Mouse (Mus musculus): Measurements from ENCODE around the gene Dcxr. TPM values are rescaled to one million over a fixed set of nuclear protein-coding genes. Genes with fewer than 3 reads are reported as not detected.
A peak's percentile ranks its signal among the peaks of the same experiment; 100 is the strongest.
"Not testable (repeated sequence)": the region's sequence is repeated elsewhere in the genome, so short reads cannot be mapped to it uniquely, and the experiment has no call there.

Dcxr gene
- total RNA-seq (2021), result 10 to 100 TPM in 1 of 2 experiments, 1 to 10 TPM in 1; 8.7 to 10.3 TPM

GRCm38 (mm10) chr11:120727169-120727527 lies at the start of gene Dcxr:
Dcxr (minus strand) TSS chr11:120727281.
- intact Hi-C loops (cut with DNase I), result no loop called here
- peak; percentile 45 to 63 for DNase-seq (ENCODE audit: low spot score in 2 of 2)

DNA sequence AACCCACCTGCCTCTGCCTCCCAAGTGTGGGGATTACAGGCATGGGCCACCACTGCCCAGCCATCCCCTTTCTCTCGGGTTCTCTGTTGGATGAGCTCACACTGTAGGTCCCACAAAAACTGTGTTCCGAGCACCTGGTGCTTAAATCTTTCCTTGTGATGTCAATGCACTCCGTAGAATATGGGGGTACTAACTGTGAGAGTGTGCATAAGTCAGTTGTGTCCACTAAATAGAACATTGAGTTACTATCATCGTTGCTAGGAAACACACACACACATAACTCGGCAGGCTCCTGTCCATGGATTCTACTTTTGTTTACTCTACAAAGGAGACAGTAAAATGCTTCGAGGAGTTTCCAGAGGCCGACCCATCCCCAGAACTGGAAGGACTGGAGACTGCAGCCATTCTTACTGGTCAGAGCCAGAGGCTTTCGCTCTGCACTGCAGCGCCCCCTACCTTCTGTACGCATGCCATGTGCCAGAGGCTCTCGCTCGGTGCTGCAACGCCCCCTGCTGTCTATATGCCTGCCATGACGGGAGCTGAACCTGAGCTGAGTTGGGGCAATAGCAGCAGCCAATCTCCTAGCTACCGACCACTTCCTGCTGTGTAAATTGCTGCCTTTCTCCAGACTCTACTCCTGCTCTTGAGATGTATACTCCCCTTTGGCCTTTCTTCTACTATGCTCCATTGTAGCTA lies 48.8 kb upstream of the Dcxr start:
- intact Hi-C loops (cut with DNase I), result loop anchor here (1.0 to 10.0 kb wide), 2 partner anchors 56 to 121 kb away; no protein-coding TSS in a partner anchor
- DNase-seq (ENCODE audit: low spot score in 2 of 2), result peak; percentile 90 to 93

GRCm38 (mm10) chr11:120773463-120774190 lies 46.5 kb upstream of the Dcxr start:
- DNase-seq (ENCODE audit: low spot score in 2 of 2), result no peak
- intact Hi-C loops (cut with DNase I), result loop anchor here (10.0 kb wide), 1 partner anchor 119 kb away; no protein-coding TSS in a partner anchor

GRCm38 (mm10) chr11:120772749-120773148 lies 45.7 kb upstream of the Dcxr start:
- intact Hi-C loops (cut with DNase I), result loop anchor here (10.0 kb wide), 1 partner anchor 118 kb away; no protein-coding TSS in a partner anchor

DNA sequence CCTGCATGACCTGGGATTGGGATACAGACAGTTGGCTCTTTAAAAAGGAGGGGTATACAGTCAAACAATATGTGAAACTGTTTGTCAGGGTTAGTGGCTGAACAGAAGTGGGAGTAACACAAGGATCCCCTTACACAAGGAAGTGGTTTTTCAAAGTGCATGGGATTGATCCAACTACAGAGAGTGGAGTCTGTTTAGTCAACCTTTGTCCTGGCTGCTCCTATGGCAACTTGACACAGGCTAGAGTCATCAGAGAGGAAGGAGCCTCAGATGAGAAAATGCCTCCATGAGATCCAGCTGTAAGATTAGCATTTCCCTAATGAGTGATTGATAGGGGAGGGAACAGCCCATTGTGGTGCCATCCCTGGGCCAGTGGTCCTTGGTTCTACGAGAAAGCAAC lies 41.1 kb upstream of the Dcxr start:
- intact Hi-C loops (cut with DNase I), result no loop called here
- no peak for DNase-seq (ENCODE audit: low spot score in 2 of 2)

More at GRCm38 (mm10) chr11:120772749-120773148, 45.7 kb upstream of the Dcxr start:
- no peak for DNase-seq (ENCODE audit: low spot score in 2 of 2)

- DNase-seq (ENCODE audit: low spot score in 2 of 2); intact Hi-C loops (cut with DNase I): not testable (repeated sequence)
Observed at GRCm38 (mm10) chr11:120767023-120767422, 39.9 kb upstream of the Dcxr start.

DNA sequence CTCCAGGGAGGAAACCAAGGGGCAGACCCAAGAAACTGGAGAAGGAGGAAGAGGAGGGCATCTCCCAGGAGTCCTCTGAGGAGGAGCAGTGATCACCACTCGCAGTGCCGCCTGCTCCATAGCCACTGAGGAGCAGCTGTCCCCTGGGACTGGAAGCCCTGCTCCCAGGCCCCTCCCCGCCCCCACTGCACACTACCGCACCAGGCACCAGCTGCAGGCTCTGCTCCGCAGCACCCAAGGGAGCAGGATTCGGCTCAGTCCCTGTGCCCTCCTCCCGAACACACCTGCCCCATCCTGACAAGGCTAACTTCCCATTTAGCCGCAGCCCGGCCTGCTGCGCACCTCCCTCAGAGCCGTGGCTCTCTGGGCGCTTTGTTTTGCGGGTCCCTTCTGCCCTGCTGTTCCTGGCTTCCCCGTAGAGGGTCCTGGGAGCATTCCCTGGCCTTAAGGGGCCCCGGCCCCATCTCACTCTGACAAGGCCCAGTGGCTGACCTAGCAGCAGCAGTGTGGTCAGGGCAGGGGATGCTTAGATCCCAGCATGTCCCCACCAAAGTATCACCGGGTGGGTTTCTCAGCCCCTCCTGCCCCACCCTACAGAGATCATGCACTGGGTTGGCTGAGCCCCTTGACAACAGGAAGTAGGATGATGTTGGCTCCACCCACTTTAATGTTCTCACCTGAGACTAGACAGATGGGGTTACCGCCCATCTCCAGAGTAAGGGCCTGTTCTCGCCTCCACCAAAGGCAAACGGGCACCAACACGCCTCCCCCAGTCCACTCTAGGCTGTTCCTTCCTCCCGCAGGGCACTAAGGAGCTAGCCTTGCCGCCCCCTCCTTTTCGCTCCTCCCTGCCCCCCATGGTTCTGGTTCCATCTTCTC lies 36.3 kb upstream of the Dcxr start:
- DNase-seq (ENCODE audit: low spot score in 2 of 2); intact Hi-C loops (cut with DNase I): not testable (repeated sequence)

- intact Hi-C loops (cut with DNase I); DNase-seq (ENCODE audit: low spot score in 2 of 2): not testable (repeated sequence)
Observed at GRCm38 (mm10) chr11:120762672-120763041, 35.6 kb upstream of the Dcxr start, which contains the start of gene Hmga1b. Hmga1b (plus strand) TSS chr11:120762794.

GRCm38 (mm10) chr11:120761811-120762671 lies 35.0 kb upstream of the Dcxr start:
- intact Hi-C loops (cut with DNase I), result no loop called here
- no peak for DNase-seq (ENCODE audit: low spot score in 2 of 2)

DNA sequence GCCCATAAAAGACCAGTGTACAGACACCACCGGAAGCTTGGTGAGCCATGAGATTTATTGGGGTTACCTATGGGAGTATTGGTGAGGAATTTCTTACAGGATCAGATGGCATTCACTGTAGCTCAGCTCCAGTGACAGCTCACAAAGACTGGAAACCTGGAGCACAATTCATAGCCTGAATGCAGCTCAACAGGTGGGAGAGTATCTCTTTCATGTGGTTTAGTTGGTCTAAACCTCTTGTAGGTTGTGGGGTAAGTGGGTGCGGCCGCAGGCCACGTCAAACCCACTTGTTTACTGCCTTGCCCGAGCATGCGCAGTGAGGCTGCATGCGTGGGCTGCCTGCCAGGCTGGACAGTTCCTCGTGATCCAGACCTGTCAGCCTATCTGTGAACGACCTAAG lies 33.2 kb upstream of the Dcxr start:
- DNase-seq (ENCODE audit: low spot score in 2 of 2), result no peak
- intact Hi-C loops (cut with DNase I), result no loop called here

GRCm38 (mm10) chr11:120751606-120752005 lies 24.5 kb upstream of the Dcxr start:
- no peak for DNase-seq (ENCODE audit: low spot score in 2 of 2)
- intact Hi-C loops (cut with DNase I), result no loop called here

GRCm38 (mm10) chr11:120749430-120749829 lies 22.3 kb upstream of the Dcxr start:
- no peak for DNase-seq (ENCODE audit: low spot score in 2 of 2)
- intact Hi-C loops (cut with DNase I), result no loop called here

DNA sequence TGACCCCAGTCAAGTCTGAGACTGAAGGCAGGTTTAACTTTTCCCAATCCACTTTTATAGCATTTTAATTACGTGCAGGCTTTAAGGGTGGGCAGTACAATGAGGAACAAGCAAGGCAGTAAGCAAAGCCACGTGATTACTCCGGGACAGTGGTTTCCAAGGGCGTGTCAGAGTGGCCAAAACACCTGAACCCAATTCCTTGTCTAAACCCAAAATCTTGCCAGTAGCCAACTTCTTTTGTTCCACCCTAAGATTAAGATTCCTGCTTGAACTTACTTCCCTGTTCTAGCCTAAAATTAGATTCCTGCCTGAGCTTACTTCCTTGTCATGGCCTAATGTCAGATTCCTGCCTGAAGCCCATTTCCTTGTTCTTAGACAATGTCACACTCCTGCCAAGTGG lies 20.9 kb upstream of the Dcxr start:
- DNase-seq (ENCODE audit: low spot score in 2 of 2), result no peak
- intact Hi-C loops (cut with DNase I), result no loop called here

DNA sequence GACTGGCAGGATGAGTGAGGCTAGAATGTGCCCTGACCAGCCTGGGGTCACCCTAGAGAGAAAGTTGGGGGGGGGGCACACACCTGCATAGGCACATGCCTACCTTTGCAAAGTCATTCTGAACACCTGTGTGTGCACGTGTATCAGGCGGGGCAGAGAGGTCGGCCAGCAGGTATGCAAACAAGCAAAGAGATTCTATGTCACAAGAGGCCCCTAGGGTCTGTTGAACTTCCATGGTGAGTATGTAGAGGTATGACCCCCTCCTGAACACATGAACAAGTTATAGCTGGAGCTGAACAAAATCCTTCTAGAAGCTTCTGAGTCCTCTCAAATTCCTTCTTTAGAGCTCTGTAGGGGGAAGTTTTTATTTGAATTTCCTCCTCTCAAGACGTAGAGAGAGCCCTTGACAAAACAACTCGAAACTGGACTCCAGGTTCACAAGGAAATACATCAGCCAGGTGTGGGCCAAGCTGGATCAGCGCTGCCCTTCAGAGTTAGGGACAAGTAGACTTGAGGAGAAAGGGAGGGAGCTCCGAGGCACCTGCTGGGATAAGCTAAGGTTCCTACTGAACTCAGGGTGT lies 17.1 kb upstream of the Dcxr start:
- DNase-seq (ENCODE audit: low spot score in 2 of 2), result no peak
- intact Hi-C loops (cut with DNase I), result no loop called here

DNA sequence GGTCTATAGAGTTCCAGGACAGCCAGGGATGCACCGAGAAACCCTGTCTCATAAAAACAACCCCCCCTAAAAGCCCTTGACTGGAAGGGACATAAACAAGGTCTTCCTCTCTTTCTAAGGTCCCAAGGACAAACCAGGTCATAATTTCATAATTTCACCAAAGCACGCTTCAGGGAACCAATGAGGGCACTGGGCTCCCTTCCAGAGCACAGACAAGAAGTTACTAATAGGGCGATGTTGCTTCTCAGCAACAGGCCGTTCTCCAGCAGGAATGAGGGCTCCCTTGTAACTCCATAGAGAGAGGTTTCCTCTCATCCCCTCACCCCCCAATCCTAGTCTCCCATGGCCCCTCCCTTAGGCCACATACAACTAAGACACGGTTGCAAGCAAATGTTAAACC lies 13.9 kb upstream of the Dcxr start:
- intact Hi-C loops (cut with DNase I), result no loop called here
- no peak for DNase-seq (ENCODE audit: low spot score in 2 of 2)

DNA sequence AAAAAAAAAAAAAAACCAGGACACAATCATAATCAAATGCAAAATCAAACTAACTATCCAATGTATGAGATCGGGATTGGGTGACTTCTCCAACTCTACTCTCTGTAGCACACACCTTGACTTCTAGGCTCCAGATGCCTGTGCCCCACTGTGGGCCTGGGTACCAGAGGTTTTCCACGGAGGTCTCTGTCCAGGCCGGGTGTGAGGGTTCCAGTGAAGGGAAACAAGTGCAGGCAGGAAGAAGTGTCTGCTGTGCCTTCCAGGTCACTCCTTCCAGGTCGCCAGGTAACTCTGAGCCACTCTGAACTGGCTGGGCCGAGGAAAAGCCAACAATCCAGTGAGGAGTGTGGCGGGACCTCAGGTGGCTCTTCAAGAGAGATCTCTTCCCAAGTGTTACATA lies 9.3 kb upstream of the Dcxr start:
- no peak for DNase-seq (ENCODE audit: low spot score in 2 of 2)
- intact Hi-C loops (cut with DNase I), result no loop called here

DNA sequence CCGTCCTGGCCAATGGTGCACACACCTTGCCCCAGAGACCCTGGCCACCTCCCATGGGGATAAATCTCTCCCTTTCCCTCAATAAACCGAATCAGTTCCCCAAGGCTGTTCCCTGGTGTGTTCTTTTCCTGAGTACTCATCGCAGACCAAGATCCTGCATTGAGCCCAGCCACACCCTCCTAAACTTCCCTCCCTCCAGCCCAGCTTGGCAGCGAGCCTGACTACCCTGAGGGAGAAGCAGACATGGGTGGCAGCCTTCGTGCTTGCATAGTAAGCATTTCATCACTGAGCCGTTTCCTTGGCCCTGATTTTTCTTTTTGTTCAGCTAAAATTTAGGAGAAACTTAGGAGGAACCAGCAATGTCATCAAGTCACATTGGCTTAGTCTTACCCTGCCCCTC lies 6.4 kb upstream of the Dcxr start:
- DNase-seq (ENCODE audit: low spot score in 2 of 2), result no peak
- intact Hi-C loops (cut with DNase I), result no loop called here

- no peak for DNase-seq (ENCODE audit: low spot score in 2 of 2)
- intact Hi-C loops (cut with DNase I), result no loop called here
Observed at GRCm38 (mm10) chr11:120731858-120732680, 5.0 kb upstream of the Dcxr start, which contains the start of gene Cbr2. Cbr2 (minus strand) TSS chr11:120732114.
